Mouse (Mus musculus) heart, postnatal 0 days (tissue): ENCODE results near the gene Dnajb3. TPM values are rescaled to one million over a fixed set of nuclear protein-coding genes. Genes with fewer than 3 reads are reported as not detected.

ENCODE experiments used
- ATAC-seq: fragments of 200-750 bp; cut with Nextera tagmentation; 2 replicates; pipeline ENCODE4 v1.8.0; 2017; ENCODE audit warnings: low read depth, moderate number of reproducible peaks, moderate library complexity; ENCODE audit not compliant: insufficient read depth
- DNase-seq: peaks from one replicate; pipeline ENCODE4 v3.0.0-alpha.2; 2016; ENCODE audit warnings: low spot score
- H3K27ac ChIP-seq: fragments of 300-500 bp; sonication (generic); 2 replicates; pipeline ENCODE4 v1.5.1; 2014; ENCODE audit warnings: low read depth, mild to moderate bottlenecking
- H3K27me3 ChIP-seq: fragments of 300-500 bp; sonication (generic); 2 replicates; pipeline ENCODE4 v1.6.1; 2014; ENCODE audit warnings: low read length, mixed read lengths; ENCODE audit not compliant: control insufficient read depth, insufficient read depth
- H3K36me3 ChIP-seq: fragments of 300-500 bp; sonication (generic); replicated peaks from 2 replicates; pipeline ENCODE4 v1.6.1; 2014; ENCODE audit warnings: low read length, mixed read lengths; ENCODE audit not compliant: control insufficient read depth, insufficient read depth
- H3K4me1 ChIP-seq: fragments of 300-500 bp; sonication (generic); 2 replicates; pipeline ENCODE4 v1.6.1; 2014; ENCODE audit warnings: antibody characterized with exemption; ENCODE audit not compliant: control insufficient read depth, insufficient read depth
- H3K4me2 ChIP-seq: fragments of 300-500 bp; sonication (generic); 2 replicates; pipeline ENCODE4 v1.6.1; 2014; ENCODE audit warnings: low read depth, mild to moderate bottlenecking, low read length, moderate library complexity
- H3K4me3 ChIP-seq: fragments of 300-500 bp; sonication (generic); 2 replicates; pipeline ENCODE4 v1.5.1; 2014; ENCODE audit warnings: low read depth, low read length
- H3K9ac ChIP-seq: fragments of 300-500 bp; sonication (generic); replicated peaks from 2 replicates; pipeline ENCODE4 v1.6.1; 2014; ENCODE audit warnings: low read depth, low read length, mixed read lengths
- H3K9me3 ChIP-seq: fragments of 300-500 bp; sonication (generic); replicated peaks from 2 replicates; pipeline ENCODE4 v1.6.1; 2016; ENCODE audit warnings: low read length; ENCODE audit not compliant: control insufficient read depth
- CTCF ChIP-seq: IDR thresholded peaks from 2 replicates; pipeline ENCODE4 v1.5.1; 2016; ENCODE audit warnings: antibody characterized with exemption, control low read depth, low read depth
- EP300 ChIP-seq: IDR thresholded peaks from 2 replicates; pipeline ENCODE4 v1.6.1; 2016; ENCODE audit warnings: antibody characterized with exemption, low read depth
- WGBS: fragments of 180-500 bp; shearing (Covaris S2); extraction: QIAGEN DNeasy Blood & Tissue Kit; methylation state at CpG from one replicate; pipeline ENCODE4 v1.1.7; 2014; 5-methylcytosine and 5-hydroxymethylcytosine counted together
- polyA plus RNA-seq: library from polyadenylated mRNA; unstranded; fragments of >200 nt; fragmentation: Nextera tagmentation; extraction: Ambion mirVana; gene quantifications from 2 replicates; pipeline ENCODE4 v1.2.1, GENCODE M21; 2015
- total RNA-seq: library from RNA; depleted of rRNA; stranded (reverse); fragments of >200 nt; gene quantifications from 2 replicates; pipeline ENCODE4 v1.2.3, GENCODE M21; 2014; ENCODE audit warnings: low replicate concordance

The Dnajb3 gene
- total and polyA plus RNA-seq, 2 experiments from 2014 or later = 0.46 to 2.7 TPM

DNA sequence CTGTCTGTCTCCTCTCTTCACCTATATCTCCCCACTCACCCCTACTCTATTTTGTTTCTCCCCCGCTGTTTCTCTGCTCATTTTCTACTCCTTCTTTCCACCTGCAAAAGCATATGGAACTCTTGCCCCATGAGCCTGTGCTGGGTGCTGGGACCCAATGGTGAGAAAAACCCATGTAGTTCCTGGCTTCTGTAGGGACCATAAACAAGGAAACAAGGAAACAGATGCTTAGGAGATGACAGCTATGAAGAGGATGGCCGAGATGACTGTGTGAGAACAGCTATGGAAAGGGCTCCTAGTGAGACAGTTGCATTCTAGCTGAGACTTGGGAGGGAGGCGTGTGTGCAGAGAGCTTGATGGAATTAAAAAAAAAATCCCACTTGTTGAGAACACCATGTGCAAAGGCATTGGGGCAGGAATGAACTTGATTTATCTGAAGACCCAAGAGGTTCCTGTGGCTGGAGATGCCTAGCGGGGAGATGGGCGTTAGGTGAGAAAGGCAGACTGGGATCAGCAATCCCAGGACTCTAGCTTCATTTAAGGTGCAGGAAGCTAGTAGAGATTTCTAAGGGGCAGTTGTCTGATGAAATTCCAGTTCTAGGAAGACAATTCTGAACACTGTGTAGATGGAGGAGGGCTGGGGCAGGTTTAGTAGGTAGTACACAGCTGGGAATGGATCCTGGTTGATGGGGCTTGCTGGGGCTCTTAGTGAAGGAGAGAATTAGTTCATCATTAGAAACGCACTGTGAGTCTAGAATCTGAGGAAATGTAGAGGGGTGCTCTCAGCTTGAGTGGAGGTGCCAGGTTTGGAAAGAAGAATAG is 25.6 kb upstream of the Dnajb3 start:
- H3K9me3 ChIP-seq = peaks cover 96% of the 10 kb centered on the region
- DNase-seq = no peak

DNA sequence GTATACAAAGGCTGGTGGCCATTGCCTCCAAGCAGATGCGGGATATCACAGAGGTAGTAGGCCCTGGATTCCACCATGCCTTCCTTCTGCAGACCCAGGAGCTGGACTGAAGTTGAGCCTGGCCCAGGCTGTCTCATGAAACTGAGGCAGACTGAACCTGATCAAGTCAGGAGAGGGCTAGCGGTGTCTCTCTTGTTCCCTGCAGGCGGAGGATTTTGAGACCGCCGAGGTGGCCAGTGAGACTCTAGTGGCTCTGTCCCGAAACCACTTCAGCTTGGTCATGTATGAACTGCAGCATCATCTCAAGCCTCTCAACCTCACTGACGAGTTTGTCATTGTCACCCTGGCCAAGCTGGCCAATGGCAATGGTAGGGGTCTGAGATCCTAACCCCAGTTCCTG is 24.8 kb upstream of the Dnajb3 start:
- H3K4me2 ChIP-seq = no peak overlapping the region
- no peak overlapping the region for H3K9ac ChIP-seq
- H3K36me3 ChIP-seq = no peaks in the 10 kb centered on the region
- H3K9me3 ChIP-seq = peaks cover 97% of the 10 kb centered on the region
- H3K4me1 ChIP-seq = no peaks in the 10 kb centered on the region
- no peak for TF ChIP-seq EP300
- no peak for TF ChIP-seq CTCF
- DNase-seq (no peak), ATAC-seq (no peak)
- H3K27ac ChIP-seq = no peak overlapping the region
- 63% methylated on average over 7 of the region's 7 CpGs for WGBS
- H3K27me3 ChIP-seq = no peaks in the 10 kb centered on the region
- no peak overlapping the region for H3K4me3 ChIP-seq

More for the DNA sequence above, 25.6 kb upstream of the Dnajb3 start:
- Histone ChIP-seq H3K36me3 (no peaks in the 10 kb centered on the region), H3K4me3 (no peak overlapping the region), H3K9ac (no peak overlapping the region), H3K4me1 (no peaks in the 10 kb centered on the region), H3K27ac (no peak overlapping the region), H3K27me3 (no peaks in the 10 kb centered on the region), H3K4me2 (no peak overlapping the region)
- 65% methylated on average over 6 of the region's 6 CpGs for WGBS
- ATAC-seq = no peak
- TF ChIP-seq EP300 (no peak), CTCF (no peak)

DNA sequence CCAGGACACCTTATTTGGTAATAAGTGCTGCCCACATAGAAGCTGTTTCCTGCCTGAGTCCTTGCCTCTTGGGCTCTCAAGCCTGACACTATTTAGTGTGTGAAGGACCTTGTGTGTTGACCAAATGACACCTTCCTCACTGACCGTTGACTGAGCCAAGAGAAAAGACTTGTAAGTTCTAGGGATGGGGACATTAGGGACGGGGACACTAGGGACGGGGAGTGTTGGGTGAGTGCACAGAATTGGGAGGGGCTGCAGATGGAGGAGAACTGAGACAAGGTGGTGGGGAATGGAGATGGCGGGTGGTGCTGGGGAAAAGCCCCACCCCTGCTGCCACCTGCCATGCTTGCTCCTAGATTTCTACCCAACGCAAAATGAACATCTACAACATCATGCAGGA is 24.4 kb upstream of the Dnajb3 start:
- H3K36me3 ChIP-seq = no peaks in the 10 kb centered on the region
- no peak overlapping the region for H3K9ac ChIP-seq
- H3K4me2 ChIP-seq = no peak overlapping the region
- no peak overlapping the region for H3K4me3 ChIP-seq
- no peak overlapping the region for H3K27ac ChIP-seq
- peaks cover 94% of the 10 kb centered on the region for H3K9me3 ChIP-seq
- H3K4me1 ChIP-seq = no peaks in the 10 kb centered on the region
- DNase-seq (no peak), ATAC-seq (0 out of 2 replicates have a peak, but pooled peaks have one; percentile 2)
- no peak for TF ChIP-seq EP300
- no peak for TF ChIP-seq CTCF
- H3K27me3 ChIP-seq = no peaks in the 10 kb centered on the region
- WGBS = 68% methylated on average over 5 of the region's 5 CpGs

DNA sequence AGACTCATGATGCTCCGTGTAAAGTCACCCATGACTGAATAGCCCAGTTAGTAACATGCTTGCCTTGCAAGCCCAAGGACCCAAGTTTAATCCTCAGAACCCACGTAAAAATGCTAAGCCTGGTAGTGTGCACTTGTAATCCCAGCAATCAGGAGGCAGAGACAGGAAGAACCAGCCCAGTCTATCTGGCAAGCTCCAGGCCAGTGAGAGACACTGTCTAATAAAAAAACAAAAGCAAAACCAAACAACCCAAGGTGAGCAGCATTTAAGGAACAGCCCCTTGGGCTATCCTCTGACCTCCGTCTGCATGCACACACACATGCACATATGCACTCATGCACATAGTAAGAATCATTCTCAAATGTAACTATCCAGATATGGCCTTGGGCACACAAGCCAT is 24.0 kb upstream of the Dnajb3 start:
- 61% methylated on average over 3 of the region's 3 CpGs for WGBS
- Histone ChIP-seq H3K27ac (no peak overlapping the region), H3K9me3 (peaks cover 91% of the 10 kb centered on the region), H3K36me3 (no peaks in the 10 kb centered on the region), H3K4me1 (no peaks in the 10 kb centered on the region), H3K4me3 (no peak overlapping the region), H3K9ac (no peak overlapping the region), H3K27me3 (no peaks in the 10 kb centered on the region), H3K4me2 (no peak overlapping the region)
- DNase-seq (no peak), ATAC-seq (no peak)
- TF ChIP-seq CTCF (no peak), EP300 (no peak)

DNA sequence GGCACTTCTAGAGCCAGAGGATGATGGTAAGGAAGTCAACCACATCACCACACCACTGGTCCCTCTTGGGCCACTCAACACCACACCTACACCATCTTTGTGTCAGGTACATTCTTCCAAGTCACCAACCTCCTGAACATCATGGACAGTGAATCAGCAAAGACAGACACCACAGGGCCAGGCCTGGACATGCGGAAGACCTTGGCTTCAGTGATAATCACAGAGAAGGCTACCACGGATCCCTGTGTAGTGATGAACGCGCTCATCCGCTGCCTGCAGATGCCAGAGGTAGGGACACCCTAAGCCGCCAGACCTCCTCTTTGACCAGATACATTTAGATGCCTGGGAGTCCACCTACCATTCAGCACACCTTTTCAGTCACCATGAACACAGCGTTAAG is 22.5 kb upstream of the Dnajb3 start:
- H3K9ac ChIP-seq = no peak overlapping the region
- DNase-seq (no peak), ATAC-seq (no peak)
- H3K9me3 ChIP-seq = peaks cover 77% of the 10 kb centered on the region
- no peak overlapping the region for H3K4me3 ChIP-seq
- WGBS = 59% methylated on average over 7 of the region's 7 CpGs
- TF ChIP-seq EP300 (no peak), CTCF (no peak)
- H3K36me3 ChIP-seq = no peaks in the 10 kb centered on the region
- no peak overlapping the region for H3K27ac ChIP-seq
- H3K27me3 ChIP-seq = no peaks in the 10 kb centered on the region
- H3K4me1 ChIP-seq = no peaks in the 10 kb centered on the region
- no peak overlapping the region for H3K4me2 ChIP-seq

DNA sequence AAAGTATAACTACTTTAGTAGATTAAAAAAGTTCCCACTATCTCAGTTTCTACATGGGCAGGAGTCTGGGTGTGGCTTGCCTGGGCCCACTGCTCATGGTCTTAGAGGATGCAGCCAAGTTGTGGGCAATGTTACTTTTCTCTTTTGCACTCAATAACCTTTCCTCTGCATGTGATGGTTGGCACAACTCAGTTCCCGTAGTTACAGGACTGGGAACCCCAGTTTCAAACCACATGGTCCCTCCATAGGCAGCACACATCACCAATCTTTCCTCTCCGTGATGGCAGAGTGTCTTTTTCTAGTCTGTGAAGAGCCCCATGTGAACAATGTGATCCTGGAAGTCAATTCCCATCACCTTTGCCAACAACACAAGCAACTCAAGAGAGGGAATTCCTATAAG is 21.9 kb upstream of the Dnajb3 start:
- DNase-seq = no peak

More for the DNA sequence above, 21.9 kb upstream of the Dnajb3 start:
- WGBS = 46% methylated on average over 2 of the region's 2 CpGs
- no peak overlapping the region for H3K27ac ChIP-seq
- no peaks in the 10 kb centered on the region for H3K36me3 ChIP-seq
- ATAC-seq = no peak
- H3K9ac ChIP-seq = no peak overlapping the region
- H3K4me2 ChIP-seq = no peak overlapping the region
- peaks cover 71% of the 10 kb centered on the region for H3K9me3 ChIP-seq
- no peaks in the 10 kb centered on the region for H3K4me1 ChIP-seq
- H3K4me3 ChIP-seq = no peak overlapping the region
- TF ChIP-seq EP300 (no peak), CTCF (no peak)
- H3K27me3 ChIP-seq = no peaks in the 10 kb centered on the region
